Mouse (Mus musculus): ENCODE data around the gene Exph5.

- TF ChIP-seq EP300 (IDR thresholded peaks at IDR 0.05) (no peak), CTCF (IDR thresholded peaks at IDR 0.05) (no peak)
Measured at GRCm38 (mm10) chr9:53353161-53353560, 51.7 kb downstream of the Exph5 start.
